Mouse (Mus musculus): ENCODE data around the gene Banp.

The Banp gene

DNA sequence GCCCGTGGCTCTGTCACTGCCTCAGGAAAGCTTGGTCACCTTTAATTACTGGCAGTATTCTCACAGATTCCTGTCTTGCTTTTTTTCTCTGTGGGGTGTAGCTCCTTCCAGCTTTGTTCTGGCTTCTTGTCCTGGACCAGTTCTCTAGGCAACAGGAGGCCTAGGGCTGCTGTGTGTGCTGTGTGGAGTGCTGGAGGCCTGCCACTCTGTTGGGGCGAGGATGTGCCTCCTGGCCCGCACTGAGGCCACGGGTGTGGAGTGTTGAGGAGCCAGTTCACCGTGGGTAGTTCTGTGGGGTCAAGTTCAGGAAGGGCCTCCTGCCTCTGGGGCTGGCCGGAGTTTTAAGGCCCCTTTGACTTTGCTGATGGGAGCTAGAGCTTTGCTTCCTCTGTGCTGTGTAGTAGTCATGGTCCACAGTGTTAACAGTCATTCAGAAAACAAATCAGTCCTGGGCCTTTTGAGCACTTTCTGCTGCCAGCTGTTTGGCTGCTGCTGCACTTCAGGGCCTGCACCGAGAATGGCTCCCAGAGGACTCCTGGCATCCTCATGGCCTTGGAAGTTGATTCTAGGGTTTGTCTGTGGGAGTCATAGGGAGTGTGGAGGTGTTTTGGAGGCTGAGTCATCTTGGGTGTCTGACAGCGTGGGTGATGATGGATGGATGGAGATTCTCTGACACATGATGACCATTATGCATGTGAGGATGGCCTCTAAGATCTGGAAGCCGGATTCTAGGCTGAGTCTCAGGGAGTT, 41.1 kb downstream of the Banp start:
- DNase-seq = no peak

DNA sequence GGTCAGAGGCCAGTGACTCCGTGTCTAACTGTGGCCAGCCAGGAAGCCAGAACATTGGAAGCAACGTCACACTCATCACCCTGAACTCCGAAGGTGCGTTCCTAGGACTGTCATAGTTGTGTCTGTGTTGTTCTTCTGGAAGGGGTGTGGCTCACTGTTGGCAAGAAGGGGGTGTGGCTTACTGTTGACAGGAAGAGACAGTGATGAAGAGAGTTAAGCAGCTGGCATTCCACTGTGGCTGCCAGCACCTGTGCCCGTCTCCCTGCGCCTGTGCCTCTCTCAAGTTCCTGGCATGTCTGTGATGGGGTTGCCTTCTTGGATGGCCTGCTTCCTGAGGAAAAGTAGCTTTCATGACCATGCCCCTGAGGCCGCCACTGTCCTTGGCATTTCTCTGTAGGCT, 42.1 kb downstream of the Banp start:
- no peak for DNase-seq

DNA sequence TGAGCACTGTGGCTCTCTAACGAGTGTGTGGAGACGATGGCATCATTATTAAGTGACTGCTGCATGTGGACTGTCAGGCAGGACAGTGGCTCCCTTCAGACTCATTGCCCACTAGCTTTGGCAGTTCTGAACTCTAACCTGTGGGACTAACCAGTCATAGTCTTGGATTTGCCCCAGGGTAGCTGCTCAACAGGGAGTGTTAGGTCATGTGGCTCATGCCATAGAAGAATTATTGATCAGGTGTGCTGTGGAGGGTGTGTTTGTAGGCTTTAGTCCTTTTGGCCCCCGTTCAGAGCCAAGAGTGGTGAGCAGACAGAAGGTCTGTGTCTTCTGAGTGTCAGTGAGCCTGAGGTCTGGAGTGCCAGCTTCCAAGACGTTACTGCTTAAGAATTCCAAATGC, 43.4 kb downstream of the Banp start:
- no peak for DNase-seq

DNA sequence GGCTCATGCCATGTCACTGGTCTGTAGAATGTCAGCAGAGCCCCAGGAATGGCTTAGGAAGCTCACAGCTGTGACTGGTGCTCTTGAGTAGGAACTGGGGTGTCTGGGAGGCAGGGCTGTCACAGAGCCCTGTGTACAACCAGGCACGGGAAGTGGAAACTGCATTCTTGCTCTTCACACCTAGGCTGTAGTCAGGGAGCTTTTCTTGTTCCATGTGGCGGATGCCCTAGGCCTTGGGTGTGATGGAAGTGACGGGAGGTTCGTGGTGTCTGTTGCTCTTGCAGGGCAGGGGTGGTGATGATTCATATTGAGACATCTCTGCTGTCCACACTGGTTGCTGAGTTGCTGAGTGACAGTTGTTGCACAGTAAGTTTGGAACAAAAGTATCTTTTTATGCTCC, 45.6 kb downstream of the Banp start:
- DNase-seq = no peak

DNA sequence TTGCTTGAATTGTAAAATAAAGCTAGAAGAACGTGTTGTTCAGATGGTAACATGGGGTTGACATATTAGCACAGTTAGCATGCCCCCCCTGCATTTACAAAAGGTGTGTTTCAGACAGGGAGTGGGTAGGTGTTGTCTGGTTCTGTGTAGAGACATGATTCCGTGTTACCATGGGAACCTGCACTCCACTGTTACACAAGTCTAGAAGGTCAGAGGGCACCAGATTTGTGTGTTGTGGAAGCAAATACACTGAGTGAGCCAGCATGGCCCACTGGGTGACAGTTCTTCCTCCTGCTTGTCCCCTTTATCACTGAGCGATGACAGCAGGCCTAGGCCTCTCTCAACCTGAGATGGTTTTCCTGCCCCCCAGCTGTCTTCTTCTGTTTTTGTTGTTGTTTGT, 46.3 kb downstream of the Banp start:
- no peak for DNase-seq

DNA sequence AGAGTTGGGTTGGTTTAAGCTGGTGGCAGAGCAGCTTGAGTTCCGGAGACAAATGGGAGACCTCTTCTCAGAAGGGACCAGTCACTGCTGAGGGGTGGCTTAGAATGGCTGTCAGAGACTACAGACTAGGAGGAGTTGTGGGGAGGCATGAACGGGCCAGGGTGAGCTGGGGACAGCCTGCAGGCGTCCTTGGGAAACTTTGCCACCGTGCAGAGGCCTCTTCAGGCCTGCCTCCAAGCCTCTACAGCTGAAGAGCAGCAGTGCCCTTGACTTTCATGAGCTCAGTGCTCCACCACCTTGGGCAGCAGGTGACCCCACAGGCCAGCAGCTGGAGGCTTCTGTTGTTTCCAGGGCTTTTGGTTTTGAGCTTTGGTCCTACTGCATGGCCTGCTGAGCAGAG, 49.1 kb downstream of the Banp start:
- DNase-seq = no peak

DNA sequence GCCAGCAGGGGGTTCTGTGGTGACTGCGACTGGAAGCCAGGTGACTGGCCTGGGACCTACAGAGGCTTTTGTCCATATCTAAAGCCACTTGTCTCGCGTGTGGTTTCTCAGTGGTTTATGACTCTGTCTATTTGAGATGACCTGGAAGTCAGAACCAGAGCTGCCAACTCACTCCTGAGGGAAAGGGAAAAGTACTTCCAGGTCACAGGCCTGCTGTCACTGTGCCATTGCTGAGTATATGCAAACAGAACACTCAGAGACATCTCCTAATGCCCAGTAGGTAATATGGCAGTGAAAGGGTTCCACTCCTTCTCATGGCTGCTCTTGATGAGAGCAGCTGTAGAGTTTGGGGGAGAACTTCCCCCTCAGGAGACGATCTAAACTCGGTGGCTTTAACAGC, 49.7 kb downstream of the Banp start:
- no peak for DNase-seq

DNA sequence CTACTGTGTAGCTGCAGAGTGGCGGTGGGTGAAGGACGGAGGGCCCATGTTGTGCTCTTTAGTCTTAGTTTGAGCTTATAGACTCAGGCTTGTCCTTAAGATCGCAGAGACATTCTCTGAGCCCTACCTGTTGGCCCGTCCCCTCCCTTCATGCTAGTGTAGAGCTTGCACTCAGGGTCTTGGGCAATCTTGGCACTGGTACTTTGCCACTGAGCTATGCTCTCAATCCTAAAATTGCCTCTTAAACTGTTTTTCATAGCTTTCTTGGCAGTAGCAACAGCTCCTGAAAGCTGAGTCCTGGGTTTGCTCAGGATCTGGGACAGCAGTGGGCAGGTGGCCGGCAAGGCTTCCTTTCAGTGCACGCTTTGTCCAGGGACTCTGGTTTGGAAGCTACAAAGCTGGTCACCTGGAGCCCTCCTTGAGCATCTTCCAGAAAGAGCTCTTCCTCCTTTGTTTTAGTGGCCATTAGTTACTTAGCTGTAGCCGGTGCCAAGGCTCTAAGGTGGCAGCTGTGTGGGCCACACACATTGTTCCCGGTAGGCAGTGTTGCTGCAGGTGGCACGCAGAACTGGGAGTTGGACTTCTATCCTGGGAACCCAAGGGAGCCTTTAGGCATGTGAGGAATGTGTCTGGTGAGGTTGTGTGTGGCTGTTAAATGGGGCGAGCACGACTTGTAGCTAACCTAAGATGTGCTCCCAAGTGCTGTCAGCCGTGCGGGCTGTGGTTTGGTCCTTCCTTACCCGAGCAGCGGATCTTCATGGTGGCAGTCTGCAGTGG, 52.0 kb downstream of the Banp start:
- no peak for DNase-seq

DNA sequence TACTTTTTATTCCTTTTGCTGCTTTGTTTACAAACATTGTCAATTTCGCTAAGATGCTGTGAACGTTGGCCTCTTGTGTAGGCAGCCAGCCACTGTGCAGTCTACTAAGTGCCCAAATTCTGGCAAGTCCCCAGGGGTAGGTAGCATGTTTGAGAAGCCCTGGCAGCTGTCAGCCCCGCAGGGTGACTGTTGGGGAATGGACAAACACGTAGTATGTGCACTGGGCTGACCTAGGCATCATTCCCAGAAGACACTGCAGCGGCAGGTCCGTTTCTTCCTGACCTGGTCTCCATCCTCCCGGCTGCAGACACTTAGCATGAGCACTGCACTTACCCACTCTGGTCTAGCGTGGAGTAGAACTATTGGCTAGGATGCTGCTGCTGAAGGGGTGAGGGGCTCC, 54.1 kb downstream of the Banp start:
- no peak for DNase-seq

DNA sequence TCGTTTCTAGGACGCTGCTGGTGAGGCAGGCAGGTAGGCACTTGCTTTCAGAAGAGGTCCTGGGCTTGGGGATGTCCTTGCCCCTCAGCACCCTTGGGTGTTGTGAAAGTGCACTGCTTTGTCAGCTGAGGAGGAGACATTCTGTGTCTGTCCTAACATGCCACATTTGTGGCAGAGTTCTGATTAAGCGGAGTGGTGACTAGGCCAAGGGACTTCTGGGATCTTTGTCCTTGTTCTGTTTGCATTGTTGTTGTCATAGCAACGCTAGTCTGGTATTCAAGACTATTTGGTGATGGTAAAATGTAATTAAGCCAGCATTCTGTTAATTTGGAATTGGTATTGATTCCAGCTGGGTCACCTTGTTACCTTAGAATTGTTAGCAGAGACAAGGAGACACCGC, 54.6 kb downstream of the Banp start:
- DNase-seq = no peak

DNA sequence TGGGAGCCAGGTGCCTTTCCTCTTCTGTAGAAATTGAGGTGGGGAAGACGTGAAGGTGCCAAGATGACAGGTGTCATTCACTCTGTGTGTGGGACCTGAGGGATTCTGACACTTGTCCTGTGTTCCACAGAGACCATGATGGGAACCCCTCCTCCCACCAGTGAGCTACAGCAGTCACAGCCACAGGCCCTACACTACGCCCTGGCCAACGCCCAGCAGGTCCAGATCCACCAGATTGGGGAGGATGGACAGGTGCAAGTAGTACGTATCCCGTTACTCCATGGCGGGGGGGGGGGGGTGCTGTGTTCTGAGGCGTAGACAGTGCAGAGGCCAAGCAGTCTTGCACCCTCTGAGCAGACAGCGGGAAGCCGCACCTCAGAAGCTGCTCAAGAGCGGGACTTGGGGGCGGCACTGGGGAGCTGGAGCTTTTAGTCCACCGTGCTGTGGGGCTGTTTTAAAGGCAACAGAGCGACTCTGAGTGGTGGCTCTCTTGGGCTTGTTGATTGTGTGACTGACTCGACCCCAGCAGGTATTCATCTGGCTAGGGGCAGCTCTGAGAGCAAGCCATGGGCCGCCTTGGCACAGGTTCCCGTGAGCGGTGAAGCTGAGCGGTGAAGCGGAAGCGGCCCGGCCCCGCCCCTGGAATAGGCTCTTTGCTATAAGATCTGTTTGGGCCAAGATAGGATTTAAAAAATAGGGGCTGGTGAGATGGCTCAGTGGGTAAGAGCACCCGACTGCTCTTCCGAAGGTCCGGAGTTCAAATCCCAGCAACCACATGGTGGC, 56.1 kb downstream of the Banp start:
- no peak for DNase-seq

DNA sequence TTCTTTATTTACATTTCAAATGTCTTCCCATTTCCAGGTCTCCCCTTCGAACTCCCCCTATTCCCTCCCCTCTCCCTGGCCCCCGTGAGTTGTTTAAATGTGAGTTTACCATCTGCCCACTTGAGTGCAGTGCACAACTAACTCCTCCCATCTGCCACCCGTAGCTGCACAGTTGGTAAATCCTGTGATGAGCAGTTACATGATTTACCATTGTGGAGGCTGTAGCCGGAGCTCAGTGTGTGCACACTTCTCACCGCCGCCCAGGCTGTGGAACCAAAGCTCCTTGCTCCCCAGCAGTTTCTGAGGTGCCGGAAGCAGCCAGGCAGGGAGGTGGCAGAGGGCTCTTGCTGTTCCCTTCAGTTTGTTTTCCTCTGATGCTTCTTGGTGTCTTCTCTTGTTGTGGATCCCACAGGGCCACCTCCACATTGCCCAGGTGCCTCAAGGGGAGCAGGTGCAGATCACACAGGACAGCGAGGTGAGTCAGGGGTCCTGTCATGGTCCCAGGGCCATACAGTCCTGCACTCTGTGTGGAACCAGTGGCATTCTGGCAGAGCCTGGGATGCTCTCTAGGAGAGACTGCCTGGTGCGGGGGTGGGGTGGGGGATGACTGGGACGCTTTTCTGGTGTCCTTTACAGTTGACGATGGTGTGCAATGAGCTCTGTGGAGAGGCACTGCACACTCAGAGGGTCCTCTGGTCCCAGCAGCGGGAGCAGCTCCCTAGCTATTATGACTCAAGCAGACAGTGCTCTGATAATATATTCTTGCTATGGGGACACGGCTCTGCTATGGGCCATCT, 57.3 kb downstream of the Banp start:
- DNase-seq = no peak

DNA sequence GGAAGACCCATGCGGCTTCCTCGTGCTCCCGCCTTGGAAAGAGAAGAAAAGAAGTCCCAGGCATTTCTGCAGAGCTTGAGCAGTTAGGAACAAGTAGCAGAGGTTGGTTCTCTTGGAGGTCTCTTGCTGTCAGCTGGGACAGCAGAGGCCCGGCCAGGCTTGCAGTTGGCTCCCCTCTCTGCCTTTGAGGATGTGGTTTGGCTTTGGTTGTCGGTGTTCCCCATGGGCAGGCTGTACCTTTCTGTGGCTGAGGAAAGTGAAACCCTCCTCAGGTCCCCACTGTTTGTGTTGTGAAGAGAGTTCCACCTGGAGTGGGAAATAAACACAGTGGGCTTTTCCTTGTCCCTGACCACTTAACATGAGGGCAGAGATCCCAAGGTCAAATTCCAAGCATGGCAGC, 58.8 kb downstream of the Banp start:
- DNase-seq = no peak

DNA sequence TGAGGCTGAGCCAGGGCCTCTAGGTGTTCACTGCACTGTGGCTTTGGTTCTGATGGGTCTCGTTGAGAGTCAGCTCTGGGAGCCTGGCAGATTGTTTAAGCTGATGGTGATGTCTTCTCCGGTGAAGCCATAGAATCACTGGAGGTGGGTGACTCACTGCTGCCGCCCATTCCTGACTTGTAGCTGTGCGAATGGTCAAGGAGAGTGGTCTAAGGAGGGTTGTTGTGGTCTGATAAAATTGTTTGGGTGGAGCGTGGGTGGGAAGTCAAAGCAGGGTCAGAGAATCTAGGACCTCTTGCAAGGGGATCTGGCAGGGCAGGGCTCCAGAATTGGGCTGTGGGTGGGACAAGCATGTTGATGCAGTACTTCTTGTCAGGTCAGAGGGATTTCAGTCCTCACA, 61.1 kb downstream of the Banp start:
- no peak for DNase-seq

DNA sequence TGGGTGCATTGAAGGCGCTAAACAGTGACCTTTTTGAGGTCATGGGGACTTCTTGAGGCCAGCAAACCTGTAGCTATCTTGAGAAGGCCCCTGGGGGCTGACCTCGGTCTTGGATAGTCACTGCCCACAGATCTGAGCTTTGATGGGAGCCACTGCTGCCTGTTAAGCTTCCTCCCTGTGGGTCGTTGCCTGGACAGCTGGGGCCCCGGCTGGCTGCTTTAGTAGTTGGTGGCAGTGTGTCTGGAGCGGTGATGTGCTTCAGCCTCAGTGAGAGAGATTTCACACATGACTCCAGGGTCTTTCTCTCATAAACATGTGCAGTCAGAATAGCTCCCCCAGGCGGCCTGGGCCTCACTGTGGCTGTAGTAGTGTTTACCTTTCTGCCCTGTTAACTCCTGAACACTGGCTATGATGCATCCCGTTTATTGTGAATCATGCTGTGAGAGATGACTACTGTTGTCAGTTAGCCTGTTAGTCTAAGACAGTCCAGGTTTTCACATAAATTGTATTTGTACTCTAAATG, 61.6 kb downstream of the Banp start:
- DNase-seq = no peak

DNA sequence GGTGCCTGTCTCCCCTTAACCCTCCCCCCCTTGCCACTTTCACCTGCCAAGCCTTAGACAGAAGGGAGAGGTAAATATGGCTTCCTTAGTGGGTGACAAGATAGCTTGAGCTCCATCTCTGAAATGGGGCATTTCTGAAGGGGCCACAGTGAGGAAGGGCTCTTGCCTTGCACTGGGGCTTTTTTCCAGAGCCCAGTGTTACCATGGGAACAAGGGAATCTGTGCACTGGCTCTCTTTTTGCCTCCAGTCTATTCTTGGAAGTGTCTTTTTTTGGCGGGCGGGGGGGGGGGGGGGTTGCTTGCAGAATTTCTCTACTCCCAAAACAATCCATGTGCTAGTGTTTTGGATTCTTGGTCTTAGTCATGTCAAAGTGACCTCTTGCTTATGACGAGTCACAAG, 65.1 kb downstream of the Banp start:
- no peak for DNase-seq

DNA sequence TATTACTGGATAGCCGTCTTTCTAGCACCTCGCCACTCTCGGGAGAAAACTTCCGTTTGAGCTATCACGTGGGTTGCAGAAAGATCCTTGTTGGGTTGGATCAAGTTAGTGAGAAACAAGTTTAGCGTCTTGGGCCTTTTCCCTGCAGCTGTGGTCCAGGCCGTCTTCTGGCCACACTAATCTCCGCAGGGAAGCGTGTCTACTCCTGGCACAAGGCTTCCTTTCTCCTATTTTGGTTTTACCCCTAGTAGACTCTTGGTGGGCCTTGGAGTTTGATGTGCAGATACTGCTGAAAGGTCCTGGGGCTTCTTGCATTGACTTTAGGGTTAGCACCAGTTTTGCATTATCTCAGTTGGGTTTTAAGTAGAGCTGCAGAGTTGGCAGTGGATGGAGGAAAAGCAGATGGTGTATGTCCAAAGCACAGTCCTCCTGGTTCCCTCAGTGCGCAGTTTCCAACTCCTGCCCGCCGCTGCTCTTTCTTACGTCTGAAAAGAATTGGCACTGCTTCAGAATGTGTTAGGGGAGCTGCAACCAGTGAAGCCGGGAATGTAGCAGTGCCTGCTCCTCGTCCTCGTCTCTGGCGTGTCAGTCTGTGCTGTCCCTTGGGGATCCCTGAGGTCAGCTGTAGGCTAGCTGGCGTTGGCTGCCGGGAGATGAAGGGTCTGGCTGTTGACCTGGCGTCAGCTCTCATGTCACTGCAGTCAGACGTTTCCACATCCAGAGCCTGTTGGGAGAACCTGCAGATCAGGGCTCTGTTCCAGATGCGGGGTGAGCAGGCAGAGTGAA, 68.7 kb downstream of the Banp start:
- DNase-seq = no peak

DNA sequence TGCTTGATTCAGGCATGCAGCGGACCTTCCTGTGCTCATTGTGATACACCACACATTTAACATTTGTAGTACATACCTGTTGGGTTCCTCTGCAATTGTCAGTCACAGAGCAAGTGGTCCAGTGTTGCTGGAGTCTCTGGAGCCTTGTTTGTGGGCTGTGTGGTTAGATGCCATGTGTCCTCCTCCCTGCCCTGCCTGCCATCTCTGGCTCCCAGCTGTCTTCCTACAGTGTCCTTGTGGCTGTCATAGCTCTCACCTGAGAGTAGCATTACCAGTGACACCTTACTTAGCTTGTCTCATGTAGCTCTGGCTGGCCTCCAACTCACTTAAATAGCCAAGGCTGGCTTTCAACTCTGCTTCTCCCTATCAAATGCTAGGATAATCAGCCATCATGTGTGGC, 69.6 kb downstream of the Banp start:
- no peak for DNase-seq

DNA sequence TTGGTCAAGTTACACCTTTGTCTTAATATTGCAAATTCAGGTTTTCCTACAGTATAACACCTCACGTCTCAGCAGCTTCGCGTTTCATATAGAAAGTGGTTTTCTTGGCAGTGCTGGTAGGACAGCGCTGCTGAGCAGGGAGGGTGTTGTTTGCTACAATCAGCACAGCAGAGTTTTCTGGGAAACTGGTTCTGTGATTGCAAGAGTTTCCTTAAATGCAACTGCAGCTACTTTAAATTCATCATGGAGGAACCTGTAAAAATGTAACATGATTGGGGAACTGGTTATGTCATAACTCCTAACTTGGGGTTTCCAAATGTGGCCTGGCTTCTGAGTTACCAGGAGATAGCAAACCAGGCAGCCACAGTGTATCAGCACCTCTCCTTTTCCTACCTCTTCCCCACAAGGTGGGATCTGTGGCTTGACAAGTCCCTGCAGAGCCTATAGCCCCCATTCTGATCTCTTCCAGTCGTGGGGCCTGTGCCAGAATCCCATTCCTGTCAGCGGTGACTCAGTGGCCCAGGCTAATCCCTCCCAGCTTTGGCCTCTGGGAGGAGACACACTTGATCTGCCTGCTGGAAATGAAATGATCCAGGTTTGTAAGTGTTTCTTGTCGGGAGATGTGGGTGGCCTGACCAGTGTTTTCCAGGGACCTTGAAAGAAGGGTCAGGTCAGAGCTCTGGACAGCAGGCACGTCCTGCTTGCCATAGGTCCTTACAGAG, 70.7 kb downstream of the Banp start:
- no peak for DNase-seq

DNA sequence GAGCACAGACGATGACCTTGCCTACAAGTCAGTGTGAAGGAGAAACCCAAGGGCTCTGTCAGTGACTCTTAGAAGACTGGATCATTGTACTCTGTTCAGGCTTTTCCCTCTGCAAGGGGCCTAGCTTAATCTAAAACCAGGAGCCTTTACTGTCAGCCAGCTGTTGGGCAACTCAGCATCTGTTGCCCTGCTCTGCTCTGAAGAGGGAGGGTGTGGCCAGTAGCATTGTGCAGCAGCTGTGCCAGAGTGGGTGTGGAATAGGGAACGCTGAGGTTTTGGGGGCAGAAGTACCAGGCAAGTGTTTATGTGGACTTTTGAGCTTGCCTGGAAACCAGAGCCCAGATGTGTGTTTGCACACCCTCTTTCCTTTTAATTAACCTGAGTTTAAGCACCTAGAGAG, 72.2 kb downstream of the Banp start:
- DNase-seq = no peak

DNA sequence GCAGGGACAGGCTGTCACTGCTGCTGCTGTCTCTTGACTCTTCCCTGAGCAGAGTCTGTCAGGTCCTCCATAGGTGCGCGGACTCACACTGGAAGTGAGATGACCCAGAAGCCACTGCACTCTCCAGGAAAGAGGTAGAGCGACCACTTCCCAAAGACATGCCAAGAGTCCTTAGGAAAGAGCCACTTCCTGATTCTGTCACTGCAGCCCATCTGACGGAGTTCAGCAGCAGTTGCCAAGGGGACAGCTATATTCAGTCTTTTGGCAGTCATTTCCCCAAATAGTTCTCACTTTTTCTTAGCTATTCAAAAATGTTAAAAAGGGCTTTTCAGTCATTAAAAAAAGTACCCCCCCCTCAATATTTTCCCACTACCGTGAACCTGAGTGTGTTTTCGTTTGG, 72.7 kb downstream of the Banp start:
- no peak for DNase-seq

Data from liver (tissue).